Mouse (Mus musculus): ENCODE results near the gene Sec14l2. TPM values are rescaled to one million over a fixed set of nuclear protein-coding genes. Genes with fewer than 3 reads are reported as not detected.
"Not testable (repeated sequence)": the region's sequence is repeated elsewhere in the genome, so short reads cannot be mapped to it uniquely, and the experiment has no call there.

Gene Sec14l2
- polyA plus RNA-seq, 1 experiment from 2014 or later: 3.6 TPM

DNA sequence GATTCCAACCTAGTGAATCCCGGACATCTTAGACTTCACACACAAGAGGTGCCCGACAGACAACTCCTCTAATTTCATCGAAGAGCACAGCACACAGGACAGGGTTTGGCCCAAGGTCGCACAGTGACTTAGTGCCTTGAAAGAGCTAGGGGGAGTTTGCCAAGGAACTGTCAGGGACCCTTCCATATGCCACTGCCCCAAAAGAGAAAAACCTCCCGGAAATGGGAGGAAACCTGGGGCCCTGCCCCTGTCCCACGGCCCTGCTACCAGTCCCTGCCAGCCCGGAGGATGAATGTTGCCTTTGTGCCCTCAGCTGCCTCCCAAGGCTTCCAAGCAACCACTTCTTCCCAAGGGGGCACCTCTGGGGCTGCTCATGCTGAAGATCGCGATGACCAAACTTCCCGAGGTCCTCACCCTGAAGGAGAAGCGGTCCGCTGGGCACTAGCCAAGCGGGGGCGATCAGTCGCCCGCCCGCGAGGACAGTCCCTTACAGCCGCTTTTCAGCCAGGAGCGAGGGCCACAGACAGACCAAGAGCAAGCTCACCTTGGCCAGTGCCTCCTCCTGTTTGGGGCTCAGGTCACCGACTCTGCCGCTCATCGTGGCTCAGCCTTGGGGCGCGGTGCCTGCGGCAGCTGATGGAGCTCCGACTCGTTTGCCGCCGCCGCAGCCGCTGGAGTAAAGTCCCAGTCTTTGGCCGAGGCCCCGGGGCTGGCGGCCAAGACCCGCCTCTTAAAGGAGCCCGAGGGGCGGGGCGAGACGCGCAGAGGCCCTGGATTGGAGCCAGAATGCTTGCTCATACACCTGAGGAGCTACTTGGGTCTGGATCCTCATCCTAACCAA is 4.9 kb downstream of the Sec14l2 start:
- ATAC-seq (ENCODE audit: low FRiP score) (peak; percentile 68), DNase-seq (ENCODE audit: low spot score) (peak; percentile 78)
- H3K9ac ChIP-seq: peak overlapping the region; percentile 71
- no peaks in the 10 kb centered on the region for H3K9me3 ChIP-seq (ENCODE audit: control insufficient read depth, low read length)
- peaks cover 4% of the 10 kb centered on the region; the same call in 1 of the 2 replicates for H3K27me3 ChIP-seq (ENCODE audit: control insufficient read depth, insufficient read depth, low read length)
- peak overlapping the region; percentile 90 for H3K4me2 ChIP-seq (replicated peaks)
- 2% methylated on average over 41 of the region's 41 CpGs for WGBS
- H3K4me1 ChIP-seq (replicated peaks; ENCODE audit: control insufficient read depth, insufficient read depth, low read length): peaks cover 16% of the 10 kb centered on the region
- H3K27ac ChIP-seq: peak overlapping the region; percentile 61; the same call in 1 of the 2 replicates
- peak overlapping the region; percentile 51 for H3K4me3 ChIP-seq (replicated peaks; ENCODE audit: low read length)
- no peaks in the 10 kb centered on the region for H3K36me3 ChIP-seq (replicated peaks; ENCODE audit: control insufficient read depth, insufficient read depth)

DNA sequence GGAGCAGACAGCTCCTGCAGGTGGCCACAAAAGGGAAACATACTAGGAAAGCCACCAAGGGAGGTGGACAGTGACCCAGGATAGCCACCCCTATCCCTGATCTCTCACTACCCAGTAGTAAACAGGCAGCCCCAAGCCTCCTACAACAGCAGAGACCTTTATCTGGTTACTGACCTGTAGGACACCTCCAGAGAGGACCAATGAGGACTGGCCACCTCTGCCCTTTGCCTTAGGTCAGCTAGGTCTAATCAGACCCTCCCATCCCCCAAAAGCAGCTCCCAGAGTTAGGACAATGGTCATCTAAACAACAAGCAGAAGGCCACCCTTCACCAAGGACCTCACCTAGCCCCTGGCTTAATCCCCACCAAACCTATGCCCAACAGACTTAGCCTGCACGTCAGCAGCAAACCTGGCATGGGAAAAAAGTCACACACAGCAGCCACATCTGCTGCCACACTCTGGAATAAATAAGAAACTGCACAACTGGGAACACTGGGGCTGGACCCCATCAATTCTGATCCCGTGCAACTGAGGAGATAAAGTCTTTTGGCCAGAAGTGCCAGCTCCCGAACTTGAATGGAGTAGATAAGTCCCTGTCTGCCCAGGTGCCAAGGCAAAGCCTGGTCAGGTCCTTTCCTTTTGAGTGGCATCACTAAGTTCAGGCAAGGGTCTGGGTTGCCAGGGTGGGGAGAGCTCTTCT is 5.7 kb downstream of the Sec14l2 start:
- peak overlapping the region; percentile 51 for H3K4me3 ChIP-seq (replicated peaks; ENCODE audit: low read length)
- 17% methylated on average over 3 of the region's 3 CpGs for WGBS
- H3K36me3 ChIP-seq (replicated peaks; ENCODE audit: control insufficient read depth, insufficient read depth): no peaks in the 10 kb centered on the region
- H3K27ac ChIP-seq: no peak overlapping the region
- H3K4me1 ChIP-seq (replicated peaks; ENCODE audit: control insufficient read depth, insufficient read depth, low read length): peaks cover 16% of the 10 kb centered on the region
- DNase-seq (ENCODE audit: low spot score): no peak
- peaks cover 4% of the 10 kb centered on the region; the same call in 1 of the 2 replicates for H3K27me3 ChIP-seq (ENCODE audit: control insufficient read depth, insufficient read depth, low read length)
- peak overlapping the region; percentile 90 for H3K4me2 ChIP-seq (replicated peaks)
- 0 out of 2 replicates have a peak, but pooled peaks have one; percentile 9 for ATAC-seq (ENCODE audit: low FRiP score)
- H3K9ac ChIP-seq: peak overlapping the region; percentile 71
- H3K9me3 ChIP-seq (ENCODE audit: control insufficient read depth, low read length): no peaks in the 10 kb centered on the region

DNA sequence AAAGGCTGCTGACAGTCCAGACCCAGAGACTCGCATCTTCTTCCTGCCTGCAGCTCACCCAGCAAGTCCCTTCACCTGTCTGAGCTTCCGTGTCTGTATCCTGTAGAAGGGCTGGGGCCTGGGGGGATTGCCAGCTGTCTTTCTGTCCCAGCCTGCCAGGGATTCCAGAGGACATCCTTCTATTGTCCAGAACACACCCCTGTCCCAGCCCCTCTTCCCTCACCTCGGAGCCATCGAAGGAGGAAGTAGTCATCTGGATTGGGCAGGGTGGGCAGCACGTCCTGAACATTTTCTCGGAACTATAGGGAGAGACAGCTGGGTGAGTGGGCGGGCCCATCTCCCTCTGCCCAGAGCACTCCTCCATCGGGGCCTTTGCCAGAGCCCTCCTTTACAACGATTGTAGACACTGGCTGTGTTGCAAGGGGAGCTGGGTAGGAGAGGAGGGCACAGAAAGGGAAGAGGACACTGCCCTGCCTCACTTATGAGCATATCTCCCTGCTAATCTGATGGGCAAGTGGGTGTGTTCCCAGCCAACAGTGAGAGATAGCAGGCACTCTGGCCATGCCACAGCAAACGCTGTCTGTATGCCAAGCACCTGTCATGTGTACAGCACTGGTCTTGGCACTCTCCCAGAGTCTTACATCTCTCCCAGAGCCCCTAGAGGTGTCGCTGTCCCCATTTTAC is 6.6 kb downstream of the Sec14l2 start:
- H3K4me1 ChIP-seq (replicated peaks; ENCODE audit: control insufficient read depth, insufficient read depth, low read length): peaks cover 16% of the 10 kb centered on the region
- peak overlapping the region; percentile 90; the same call in 1 of the 2 replicates for H3K4me2 ChIP-seq (replicated peaks)
- no peak for DNase-seq (ENCODE audit: low spot score)
- H3K36me3 ChIP-seq (replicated peaks; ENCODE audit: control insufficient read depth, insufficient read depth): no peaks in the 10 kb centered on the region
- no peak overlapping the region for H3K27ac ChIP-seq
- WGBS: 51% methylated on average over 11 of the region's 11 CpGs
- peaks cover 4% of the 10 kb centered on the region; the same call in 1 of the 2 replicates for H3K27me3 ChIP-seq (ENCODE audit: control insufficient read depth, insufficient read depth, low read length)
- H3K9me3 ChIP-seq (ENCODE audit: control insufficient read depth, low read length): no peaks in the 10 kb centered on the region
- H3K9ac ChIP-seq: no peak overlapping the region
- ATAC-seq (ENCODE audit: low FRiP score): no peak
- H3K4me3 ChIP-seq (replicated peaks; ENCODE audit: low read length): no peak overlapping the region

DNA sequence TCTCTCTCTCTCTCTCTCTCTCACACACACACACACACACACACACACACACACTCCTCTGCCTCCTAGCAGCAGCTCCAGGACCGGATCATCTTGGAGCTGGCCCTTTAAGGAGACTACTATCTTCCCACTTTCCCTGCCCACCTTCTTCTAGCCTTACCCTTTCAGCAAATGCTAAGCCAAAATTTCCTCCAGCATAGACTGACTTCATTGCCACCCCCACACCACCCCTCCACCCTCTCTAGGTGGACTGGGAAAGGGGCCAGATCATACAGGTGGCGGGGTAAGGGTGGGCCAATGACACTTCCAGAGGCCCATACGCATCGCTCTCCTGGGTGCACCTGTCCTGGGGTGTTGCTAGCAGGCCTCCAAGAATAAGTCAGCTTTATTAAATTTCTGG is 7.8 kb downstream of the Sec14l2 start:
- ATAC-seq (ENCODE audit: low FRiP score) (no peak), DNase-seq (ENCODE audit: low spot score) (no peak)
- H3K9ac ChIP-seq: no peak overlapping the region
- H3K36me3 ChIP-seq (replicated peaks; ENCODE audit: control insufficient read depth, insufficient read depth): peaks cover 11% of the 10 kb centered on the region
- no peak overlapping the region for H3K4me2 ChIP-seq (replicated peaks)
- peaks cover 16% of the 10 kb centered on the region for H3K4me1 ChIP-seq (replicated peaks; ENCODE audit: control insufficient read depth, insufficient read depth, low read length)
- H3K4me3 ChIP-seq (replicated peaks; ENCODE audit: low read length): no peak overlapping the region
- WGBS: 88% methylated on average over 4 of the region's 4 CpGs
- peaks cover 4% of the 10 kb centered on the region; the same call in 1 of the 2 replicates for H3K27me3 ChIP-seq (ENCODE audit: control insufficient read depth, insufficient read depth, low read length)
- no peak overlapping the region for H3K27ac ChIP-seq
- no peaks in the 10 kb centered on the region for H3K9me3 ChIP-seq (ENCODE audit: control insufficient read depth, low read length)

DNA sequence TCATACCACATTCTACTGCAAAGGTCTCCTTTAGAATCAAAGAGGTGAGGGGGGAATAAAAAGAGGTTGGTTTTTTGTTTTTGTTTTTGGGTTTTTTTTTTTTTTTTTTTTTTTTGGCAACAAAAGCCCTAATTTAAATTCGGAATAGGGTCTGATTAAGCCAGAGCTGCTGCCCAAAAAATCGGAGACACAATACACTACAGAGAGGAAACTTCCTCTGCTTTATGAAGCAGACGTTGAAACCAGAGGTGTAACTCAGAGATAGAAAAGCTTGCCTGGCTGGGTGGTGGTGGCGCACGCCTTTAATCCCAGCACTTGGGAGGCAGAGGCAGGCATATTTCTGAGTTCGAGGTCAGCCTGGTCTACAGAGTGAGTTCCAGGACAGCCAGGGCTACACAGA is 8.7 kb downstream of the Sec14l2 start:
- ATAC-seq (ENCODE audit: low FRiP score); H3K9me3 ChIP-seq (ENCODE audit: control insufficient read depth, low read length); H3K4me3 ChIP-seq (replicated peaks; ENCODE audit: low read length); H3K4me2 ChIP-seq (replicated peaks); DNase-seq (ENCODE audit: low spot score); H3K27me3 ChIP-seq (ENCODE audit: control insufficient read depth, insufficient read depth, low read length); H3K9ac ChIP-seq; H3K27ac ChIP-seq: not testable (repeated sequence)
- H3K36me3 ChIP-seq (replicated peaks; ENCODE audit: control insufficient read depth, insufficient read depth): peaks cover 17% of the 10 kb centered on the region
- H3K4me1 ChIP-seq (replicated peaks; ENCODE audit: control insufficient read depth, insufficient read depth, low read length): peaks cover 16% of the 10 kb centered on the region
- 83% methylated on average over 6 of the region's 6 CpGs for WGBS

DNA sequence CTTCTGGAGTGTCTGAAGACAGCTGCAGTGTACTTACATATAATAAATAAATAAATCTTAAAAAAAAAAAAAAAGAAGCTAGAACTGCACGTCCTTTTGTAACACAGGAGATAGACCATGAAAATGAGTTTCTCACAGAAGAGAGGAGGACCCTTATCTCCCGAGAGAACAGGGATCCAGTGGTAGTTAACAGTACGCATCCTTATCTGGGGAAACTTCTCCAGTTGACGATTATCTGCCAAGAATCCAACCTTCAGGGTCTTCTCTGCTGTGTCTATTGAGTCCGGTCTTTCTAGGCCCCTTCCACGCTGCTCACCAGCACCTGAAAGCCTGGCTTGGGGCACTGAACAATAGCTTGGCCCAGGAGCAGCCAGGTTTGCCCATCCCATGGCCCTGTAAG is 9.2 kb downstream of the Sec14l2 start:
- no peak for ATAC-seq (ENCODE audit: low FRiP score)

DNA sequence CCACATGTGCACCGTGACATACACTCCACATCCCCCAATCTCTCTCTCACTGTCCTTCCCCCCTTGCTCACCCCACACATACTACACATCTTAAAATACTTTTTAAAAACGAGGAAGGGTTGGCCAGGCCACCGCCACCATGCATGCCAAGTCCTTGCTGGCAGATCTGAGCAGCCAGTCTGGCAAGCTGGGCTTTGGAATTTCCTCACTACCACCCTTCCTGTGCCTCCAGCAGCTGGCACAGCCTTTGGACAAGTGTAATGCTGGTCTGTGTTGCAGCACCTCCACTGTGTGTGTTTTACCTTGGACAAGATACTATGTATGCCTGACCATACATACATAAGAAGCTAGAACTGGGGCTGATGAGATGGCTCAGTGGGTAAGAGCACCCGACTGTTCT is 9.7 kb downstream of the Sec14l2 start:
- Histone ChIP-seq H3K4me2 (replicated peaks) (no peak overlapping the region), H3K9me3 (ENCODE audit: control insufficient read depth, low read length) (no peaks in the 10 kb centered on the region), H3K27ac (no peak overlapping the region), H3K4me3 (replicated peaks; ENCODE audit: low read length) (no peak overlapping the region), H3K36me3 (replicated peaks; ENCODE audit: control insufficient read depth, insufficient read depth) (peaks cover 20% of the 10 kb centered on the region), H3K4me1 (replicated peaks; ENCODE audit: control insufficient read depth, insufficient read depth, low read length) (0 out of 2 replicates have a peak, but pooled peaks cover 10% of the 10 kb centered on the region), H3K9ac (no peak overlapping the region), H3K27me3 (ENCODE audit: control insufficient read depth, insufficient read depth, low read length) (no peaks in the 10 kb centered on the region)
- 80% methylated on average over 4 of the region's 4 CpGs for WGBS
- ATAC-seq (ENCODE audit: low FRiP score) (no peak), DNase-seq (ENCODE audit: low spot score) (no peak)

More for the DNA sequence above, 9.2 kb downstream of the Sec14l2 start:
- H3K9me3 ChIP-seq (ENCODE audit: control insufficient read depth, low read length): no peaks in the 10 kb centered on the region
- H3K9ac ChIP-seq: no peak overlapping the region
- peaks cover 17% of the 10 kb centered on the region for H3K36me3 ChIP-seq (replicated peaks; ENCODE audit: control insufficient read depth, insufficient read depth)
- peaks cover 15% of the 10 kb centered on the region for H3K4me1 ChIP-seq (replicated peaks; ENCODE audit: control insufficient read depth, insufficient read depth, low read length)
- H3K27me3 ChIP-seq (ENCODE audit: control insufficient read depth, insufficient read depth, low read length): no peaks in the 10 kb centered on the region
- no peak overlapping the region for H3K4me3 ChIP-seq (replicated peaks; ENCODE audit: low read length)
- DNase-seq (ENCODE audit: low spot score): no peak
- no peak overlapping the region for H3K27ac ChIP-seq
- WGBS: 89% methylated on average over 6 of the region's 6 CpGs
- no peak overlapping the region for H3K4me2 ChIP-seq (replicated peaks)

DNA sequence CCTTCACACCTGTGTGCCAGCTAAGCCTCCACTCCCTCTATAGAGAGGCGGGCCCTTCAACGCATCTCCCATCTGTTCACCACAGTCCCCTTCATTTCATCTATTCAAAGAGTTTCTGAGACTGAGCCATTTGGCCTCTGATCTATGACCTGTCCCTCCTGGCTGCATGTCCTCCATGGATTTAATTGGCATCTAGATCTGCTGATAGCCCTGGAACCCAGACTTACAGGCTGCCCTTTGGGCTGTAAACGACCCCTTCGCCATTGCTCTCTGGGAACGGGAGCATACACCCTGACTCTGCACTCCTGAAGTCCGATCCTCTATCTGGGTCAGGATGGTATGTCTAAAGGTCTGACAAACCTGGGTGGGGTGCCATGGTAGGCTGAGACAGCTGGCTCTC is 10.4 kb downstream of the Sec14l2 start:
- ATAC-seq (ENCODE audit: low FRiP score) (no peak), DNase-seq (ENCODE audit: low spot score) (no peak)
- Histone ChIP-seq H3K9ac (no peak overlapping the region), H3K4me3 (replicated peaks; ENCODE audit: low read length) (no peak overlapping the region), H3K4me1 (replicated peaks; ENCODE audit: control insufficient read depth, insufficient read depth, low read length) (0 out of 2 replicates have a peak, but pooled peaks cover 6% of the 10 kb centered on the region), H3K4me2 (replicated peaks) (no peak overlapping the region), H3K9me3 (ENCODE audit: control insufficient read depth, low read length) (no peaks in the 10 kb centered on the region), H3K36me3 (replicated peaks; ENCODE audit: control insufficient read depth, insufficient read depth) (peaks cover 21% of the 10 kb centered on the region), H3K27ac (no peak overlapping the region), H3K27me3 (ENCODE audit: control insufficient read depth, insufficient read depth, low read length) (no peaks in the 10 kb centered on the region)
- WGBS: 90% methylated on average over 6 of the region's 6 CpGs

DNA sequence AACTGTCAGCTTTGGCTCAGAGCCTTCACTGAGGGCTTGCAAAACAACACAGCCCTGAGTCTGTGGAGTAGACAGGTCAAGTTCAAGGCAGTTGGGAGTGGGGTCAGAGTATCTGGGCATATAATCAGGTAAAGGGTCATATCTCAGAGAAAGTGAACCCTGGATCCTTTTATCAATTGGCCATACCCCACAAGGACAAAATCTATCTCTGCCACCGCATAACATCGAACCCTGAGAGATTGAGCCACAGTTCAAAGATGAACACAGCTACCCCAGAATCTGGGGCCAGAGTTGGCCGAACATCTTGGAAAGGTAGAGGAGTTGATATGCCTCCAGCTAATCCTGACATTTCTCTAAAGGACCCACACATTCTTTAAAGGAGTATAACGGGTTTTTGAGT is 11.2 kb downstream of the Sec14l2 start:
- ATAC-seq (ENCODE audit: low FRiP score) (no peak), DNase-seq (ENCODE audit: low spot score) (no peak)
- 89% methylated on average over 4 of the region's 4 CpGs for WGBS
- Histone ChIP-seq H3K4me3 (replicated peaks; ENCODE audit: low read length) (no peak overlapping the region), H3K27ac (no peak overlapping the region), H3K4me2 (replicated peaks) (no peak overlapping the region), H3K27me3 (ENCODE audit: control insufficient read depth, insufficient read depth, low read length) (no peaks in the 10 kb centered on the region), H3K4me1 (replicated peaks; ENCODE audit: control insufficient read depth, insufficient read depth, low read length) (no peaks in the 10 kb centered on the region), H3K36me3 (replicated peaks; ENCODE audit: control insufficient read depth, insufficient read depth) (peaks cover 21% of the 10 kb centered on the region), H3K9me3 (ENCODE audit: control insufficient read depth, low read length) (no peaks in the 10 kb centered on the region), H3K9ac (no peak overlapping the region)

Measured in hindbrain, embryonic 14.5 days (tissue).